Mouse (Mus musculus) heart, adult 10 weeks (tissue): ENCODE data around the gene Btnl2. TPM values are rescaled to one million over a fixed set of nuclear protein-coding genes. Genes with fewer than 3 reads are reported as not detected.

ENCODE experiments used
- polyA plus RNA-seq: library from polyadenylated mRNA; stranded (reverse); fragments of 350-450 nt; fragmentation: Illumina TruSeq; extraction: RNeasy Lipid Tissue Mini Kit (QIAGEN cat#74804); gene quantifications from one replicate; pipeline ENCODE4 v1.2.3, GENCODE M21; 2014; ENCODE audit warnings: low read depth, low replicate concordance

Btnl2 gene
- polyA plus RNA-seq = not detected

DNA sequence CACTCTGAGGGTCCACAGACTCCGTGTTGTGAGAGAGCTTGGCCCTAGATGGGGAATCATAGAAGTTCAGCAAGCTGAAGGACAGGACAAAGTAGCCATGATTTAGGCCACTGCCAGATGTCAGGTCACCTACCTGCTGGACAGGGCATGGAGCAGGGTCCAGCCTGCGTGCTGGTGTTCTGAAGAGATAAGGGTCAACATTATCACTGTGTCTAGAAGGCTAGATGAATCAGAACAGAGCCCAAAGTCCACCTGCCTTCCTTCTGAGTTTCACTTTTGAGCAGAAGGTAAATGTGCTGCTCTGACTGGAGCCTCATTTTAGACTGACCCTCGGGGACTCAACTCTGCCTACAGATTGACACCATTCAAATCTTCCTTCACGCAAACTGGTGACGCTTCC lies at the start of gene Btnl2:
Gene Btnl2, plus strand, starts transcription at position 284 of the 400 bp plus-strand sequence.

DNA sequence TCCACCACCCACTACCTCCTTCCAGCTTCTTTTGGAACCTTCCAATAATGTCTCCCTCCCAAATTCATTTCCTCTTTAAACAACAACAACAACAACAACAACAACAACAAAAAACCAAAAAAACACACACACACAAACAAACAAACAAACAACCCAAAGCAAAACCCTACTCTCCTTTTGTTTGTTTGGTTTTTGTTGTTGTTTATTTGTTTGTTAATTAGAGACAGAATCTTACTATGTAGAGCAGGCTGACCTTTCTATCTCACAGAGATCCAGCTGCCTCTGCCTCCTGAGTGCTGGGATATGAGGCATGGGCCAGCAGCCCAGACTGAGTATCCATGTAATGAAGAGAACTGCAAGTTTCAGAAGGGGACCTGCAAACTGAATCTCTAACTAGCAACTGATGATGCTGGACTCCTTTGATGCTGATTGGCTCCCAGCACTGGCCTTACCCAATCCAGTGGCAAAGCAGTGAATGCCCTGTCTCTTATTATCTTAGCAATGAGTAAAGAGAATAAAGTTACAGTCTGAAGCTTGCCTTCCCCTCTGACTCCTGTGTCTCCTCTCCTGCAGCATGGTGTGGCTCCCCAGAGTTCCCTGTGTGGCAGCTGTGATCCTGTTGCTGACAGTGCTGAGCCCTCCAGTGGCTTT lies 49.1 kb upstream of the Btnl2 start, which contains the start of gene H2-Eb1:
Gene H2-Eb1, plus strand, starts transcription at position 488 of the 651 bp plus-strand sequence.

DNA sequence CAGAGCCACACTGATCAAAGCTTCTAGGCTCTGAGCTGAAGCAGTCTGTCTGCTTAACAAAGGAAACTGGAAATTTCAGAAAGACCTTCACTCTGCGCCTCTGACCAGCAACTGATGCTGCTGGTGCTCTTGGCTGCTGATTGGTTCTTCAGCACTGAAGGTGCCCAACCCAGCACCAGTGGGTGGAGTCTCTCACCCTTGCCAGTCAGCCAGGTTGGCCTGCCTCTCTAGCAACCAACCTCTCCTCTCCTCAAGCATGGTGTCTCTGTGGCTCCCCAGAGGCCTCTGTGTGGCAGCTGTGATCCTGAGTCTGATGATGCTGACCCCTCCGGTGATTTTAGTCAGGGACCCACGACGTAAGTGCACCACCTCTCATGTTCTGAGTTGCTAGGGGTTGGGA lies 29.2 kb upstream of the Btnl2 start, which contains the start of gene H2-Eb2:
Gene H2-Eb2, plus strand, starts transcription at position 230 of the 400 bp plus-strand sequence.

DNA sequence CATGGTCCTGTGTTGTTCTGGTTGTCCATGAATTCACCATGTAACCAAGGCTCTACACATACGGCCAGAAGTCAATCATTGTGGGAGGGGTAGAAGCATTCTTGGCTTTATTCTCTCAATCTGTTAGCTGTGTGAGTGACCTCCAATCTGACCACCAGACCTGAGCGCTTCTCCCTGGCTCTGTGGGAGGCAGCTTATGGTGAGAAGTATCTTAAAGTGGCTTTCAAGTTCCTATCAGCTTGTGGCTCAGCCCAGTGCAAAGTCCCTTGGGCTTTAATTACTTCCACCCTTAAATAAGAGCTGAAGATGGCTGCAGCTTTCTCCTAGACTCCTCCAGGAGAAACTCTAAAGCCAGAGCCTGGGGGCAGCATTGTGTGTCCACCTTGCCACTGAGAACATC lies 22.2 kb downstream of the Btnl2 start, which contains the start of gene Btnl1:
Gene Btnl1, plus strand, starts transcription at position 286 of the 400 bp plus-strand sequence.

DNA sequence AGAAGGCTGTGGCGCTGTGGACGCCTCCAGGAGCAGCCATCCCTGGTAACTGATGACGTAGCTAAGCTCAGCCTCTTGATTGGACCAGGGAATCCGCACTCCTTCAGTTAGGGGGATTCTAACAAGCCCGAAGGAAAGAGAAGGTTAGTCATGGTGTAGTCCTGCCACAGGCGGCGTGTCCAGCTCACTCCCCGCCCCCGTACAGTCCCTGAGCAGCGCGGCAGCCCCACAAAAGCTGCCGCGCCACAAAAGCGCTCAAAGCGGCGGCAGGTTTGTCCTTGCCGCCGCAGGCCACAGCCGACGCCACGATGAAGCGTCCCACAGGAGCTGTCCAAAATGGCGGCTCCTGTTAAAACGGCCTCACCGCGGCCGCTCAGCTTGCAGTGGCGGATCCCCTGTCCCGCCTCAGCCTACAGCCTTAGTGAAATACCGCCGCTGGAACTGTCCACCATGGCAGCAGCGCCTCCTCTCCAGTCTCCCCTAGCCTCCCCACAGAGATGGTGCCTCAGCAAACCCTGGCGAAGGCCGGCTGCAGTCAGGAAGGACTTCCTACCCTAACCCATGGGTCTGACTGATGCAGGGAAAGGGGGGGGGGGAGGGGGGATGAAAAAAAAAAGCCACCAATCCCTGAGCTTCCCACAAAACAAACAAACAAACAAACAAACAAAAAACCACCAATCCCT lies 44.2 kb downstream of the Btnl2 start, which contains the start of gene BC051142:
Gene BC051142, plus strand, starts transcription at position 110 of the 683 bp plus-strand sequence.

Other genes with a start within 250 kb of the Btnl2 start
- gene H2-DMa, start 235.3 kb upstream of the Btnl2 start, polyA plus RNA-seq = 5.4 TPM
- 78.8 TPM for gene Brd2, start 232.2 kb upstream of the Btnl2 start, polyA plus RNA-seq
- 0.99 TPM for gene H2-DMb2, start 211.5 kb upstream of the Btnl2 start, polyA plus RNA-seq
- 2.1 TPM for gene H2-DMb1, start 201.8 kb upstream of the Btnl2 start, polyA plus RNA-seq
- 7.5 TPM for gene Tap1, start 167.3 kb upstream of the Btnl2 start, polyA plus RNA-seq
- gene Psmb9, start 167.1 kb upstream of the Btnl2 start, polyA plus RNA-seq = 9.3 TPM
- 22.3 TPM for gene Psmb8, start 157.1 kb upstream of the Btnl2 start, polyA plus RNA-seq
- 26.4 TPM for gene Tap2, start 151.3 kb upstream of the Btnl2 start, polyA plus RNA-seq
- gene H2-Ob, start 115.9 kb upstream of the Btnl2 start, polyA plus RNA-seq = 1.0 TPM
- 29.9 TPM for gene H2-Ab1, start 97.1 kb upstream of the Btnl2 start, polyA plus RNA-seq
- 42.5 TPM for gene H2-Aa, start 67.0 kb upstream of the Btnl2 start, polyA plus RNA-seq
- 33.9 TPM for gene H2-Eb1, start 49.0 kb upstream of the Btnl2 start, polyA plus RNA-seq
- gene H2-Eb2, start 29.2 kb upstream of the Btnl2 start, polyA plus RNA-seq = not detected
- not detected for gene Btnl1, start 22.3 kb downstream of the Btnl2 start, polyA plus RNA-seq
- gene BC051142, start 44.0 kb downstream of the Btnl2 start, polyA plus RNA-seq = not detected
- not detected for gene Btnl4, start 122.5 kb downstream of the Btnl2 start, polyA plus RNA-seq
- gene Btnl6, start 162.5 kb downstream of the Btnl2 start, polyA plus RNA-seq = not detected
- 14.8 TPM for gene Notch4, start 209.4 kb downstream of the Btnl2 start, polyA plus RNA-seq
- 6.1 TPM for gene Gpsm3, start 235.0 kb downstream of the Btnl2 start, polyA plus RNA-seq
- gene Pbx2, start 236.4 kb downstream of the Btnl2 start, polyA plus RNA-seq = 18.1 TPM
- 0.63 TPM for gene Ager, start 243.0 kb downstream of the Btnl2 start, polyA plus RNA-seq
- 49.3 TPM for gene Rnf5, start 248.9 kb downstream of the Btnl2 start, polyA plus RNA-seq
- 65.9 TPM for gene Agpat1, start 249.4 kb downstream of the Btnl2 start, polyA plus RNA-seq